Mouse (Mus musculus): ENCODE results near the gene Runx2.
A peak's percentile ranks its signal among the peaks of the same experiment; 100 is the strongest.

The Runx2 gene

DNA sequence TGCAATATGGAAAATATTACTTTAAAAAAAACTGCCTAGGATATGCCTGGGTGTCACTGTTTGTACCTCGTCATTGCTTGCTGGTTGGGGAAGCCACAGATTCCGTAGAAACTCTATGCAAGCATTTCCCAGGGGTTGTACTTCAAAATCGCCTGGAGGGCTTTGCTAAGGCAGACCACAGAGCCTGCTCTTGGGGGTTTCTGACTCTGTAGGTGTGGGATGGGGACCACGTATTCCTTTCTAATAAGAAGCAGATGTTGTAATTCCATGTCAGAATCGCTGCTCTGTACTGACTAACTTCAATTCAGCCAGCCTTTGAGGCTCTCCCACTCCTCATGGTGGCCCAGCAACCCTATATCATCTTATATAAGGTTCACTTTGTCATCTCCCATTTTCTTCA is 46.1 kb downstream of the Runx2 start:
- no peak for DNase-seq (ENCODE audit: low read depth in 1 of 2, low spot score in 2 of 2)

DNA sequence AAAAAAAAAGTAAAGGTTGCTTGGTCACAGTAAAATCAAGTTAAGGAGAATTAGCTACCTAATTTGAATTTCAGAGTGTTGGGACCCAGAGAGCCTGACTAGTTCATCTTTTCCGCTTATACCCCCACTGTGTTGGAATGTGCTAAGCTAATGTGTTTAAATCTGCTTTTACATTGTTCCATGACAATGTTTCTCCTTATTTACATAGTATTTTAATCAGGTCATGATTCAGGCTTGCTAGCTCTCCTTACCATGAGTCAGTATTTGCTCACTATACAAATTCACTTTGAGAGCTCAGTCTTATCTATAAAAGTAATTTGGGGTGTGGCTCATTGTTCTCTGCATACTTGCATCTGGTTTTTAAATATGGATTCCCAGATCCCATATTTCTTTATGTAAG is 47.2 kb downstream of the Runx2 start:
- no peak for DNase-seq (ENCODE audit: low read depth in 1 of 2, low spot score in 2 of 2)

DNA sequence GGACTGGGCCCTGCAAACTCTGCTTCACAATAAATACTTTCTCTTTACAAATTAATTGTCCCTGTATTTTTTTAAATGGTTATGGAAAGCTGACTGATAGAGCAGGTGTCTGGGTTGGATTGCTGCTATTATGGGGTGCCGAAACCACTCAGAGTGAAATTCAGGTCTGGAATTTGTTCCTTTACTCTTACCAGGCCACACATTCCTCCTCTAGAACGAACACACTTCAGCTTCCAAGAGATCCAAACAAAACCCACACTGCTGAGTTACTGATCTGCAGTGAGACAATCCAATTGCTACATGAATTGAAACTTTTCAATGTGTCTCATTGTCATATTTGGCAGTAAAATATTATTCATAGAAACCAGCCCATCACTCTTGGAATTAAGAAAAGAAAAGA is 47.6 kb downstream of the Runx2 start:
- no peak for DNase-seq (ENCODE audit: low read depth in 1 of 2, low spot score in 2 of 2)

DNA sequence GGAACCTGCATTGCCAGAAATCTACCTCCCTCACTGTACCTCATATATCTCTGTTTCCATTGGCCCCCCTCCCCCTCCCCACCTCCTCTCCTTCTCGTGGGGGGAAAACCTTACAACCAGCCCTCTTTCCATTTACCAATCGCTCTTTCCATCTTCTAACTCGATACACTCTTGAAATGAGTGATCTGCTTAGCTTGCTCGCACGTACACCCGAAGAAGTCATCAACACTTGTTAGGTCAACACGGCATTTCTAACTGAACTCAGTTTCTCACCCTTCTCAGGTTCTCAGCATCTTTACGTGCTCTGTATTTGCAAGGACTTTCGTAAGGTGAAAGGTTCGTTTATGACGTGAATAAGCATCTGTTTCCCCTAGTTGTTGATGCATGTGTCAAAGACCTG is 48.3 kb downstream of the Runx2 start:
- no peak for DNase-seq (ENCODE audit: low read depth in 1 of 2, low spot score in 2 of 2)

DNA sequence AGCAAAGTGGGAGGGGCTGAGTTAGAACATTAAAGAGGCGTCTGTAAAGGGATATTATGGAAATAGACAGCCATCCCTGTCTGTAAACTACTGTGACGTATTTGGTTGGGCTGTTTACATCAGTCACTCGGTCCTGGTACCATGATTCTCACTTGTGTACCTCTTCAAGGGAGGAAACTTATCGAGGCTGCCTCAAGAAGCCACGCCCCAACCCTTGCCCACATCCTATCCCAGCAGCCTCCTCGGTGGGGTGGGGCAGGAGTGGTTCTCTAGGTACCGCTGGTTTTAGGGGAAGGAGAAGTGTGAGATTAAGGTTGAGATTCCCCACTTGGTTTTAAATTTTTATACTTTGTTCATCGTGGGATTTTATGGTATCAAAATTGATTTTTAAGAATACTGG is 69.2 kb downstream of the Runx2 start:
- no peak for DNase-seq (ENCODE audit: low read depth in 1 of 2, low spot score in 2 of 2)

DNA sequence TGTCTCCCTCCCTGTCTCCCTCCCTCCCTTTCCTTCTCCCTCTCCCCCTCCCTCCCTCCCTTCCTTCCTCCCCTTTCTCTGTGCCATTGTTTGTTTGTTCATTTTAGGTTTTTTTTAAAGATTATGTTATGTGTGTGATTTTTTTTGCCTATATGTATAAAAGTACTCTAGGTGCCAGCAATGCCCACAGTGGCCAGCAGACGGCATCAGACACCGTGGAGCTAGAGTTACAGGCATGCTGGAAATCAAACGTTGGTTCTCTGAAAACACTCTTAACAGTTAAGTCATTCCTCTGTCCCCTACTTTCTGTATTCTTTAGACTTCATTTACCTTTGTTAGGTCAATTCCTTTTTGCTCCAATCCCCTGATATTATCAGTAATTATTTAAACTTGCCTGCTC is 70.8 kb downstream of the Runx2 start:
- DNase-seq (ENCODE audit: low read depth in 1 of 2, low spot score in 2 of 2), result no peak

DNA sequence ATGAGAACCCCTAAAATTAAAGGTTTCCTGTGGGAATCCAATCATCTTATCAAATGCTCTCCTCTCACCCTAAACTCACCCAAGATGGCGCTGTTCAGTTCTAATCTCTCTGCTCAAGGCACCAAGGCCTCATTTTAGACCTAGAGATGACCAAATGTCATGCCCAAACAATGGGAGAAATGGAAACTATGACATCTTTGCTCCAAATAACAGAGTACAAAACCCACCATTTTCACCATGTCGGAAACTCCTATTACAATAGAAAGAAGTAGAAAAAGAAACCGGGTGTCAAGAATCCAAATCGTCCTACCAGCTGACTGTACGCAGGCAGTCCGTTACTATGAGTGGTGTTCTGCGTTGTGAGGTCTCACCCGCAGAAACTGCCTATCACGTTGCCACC is 72.4 kb downstream of the Runx2 start:
- no peak for DNase-seq (ENCODE audit: low read depth in 1 of 2, low spot score in 2 of 2)

DNA sequence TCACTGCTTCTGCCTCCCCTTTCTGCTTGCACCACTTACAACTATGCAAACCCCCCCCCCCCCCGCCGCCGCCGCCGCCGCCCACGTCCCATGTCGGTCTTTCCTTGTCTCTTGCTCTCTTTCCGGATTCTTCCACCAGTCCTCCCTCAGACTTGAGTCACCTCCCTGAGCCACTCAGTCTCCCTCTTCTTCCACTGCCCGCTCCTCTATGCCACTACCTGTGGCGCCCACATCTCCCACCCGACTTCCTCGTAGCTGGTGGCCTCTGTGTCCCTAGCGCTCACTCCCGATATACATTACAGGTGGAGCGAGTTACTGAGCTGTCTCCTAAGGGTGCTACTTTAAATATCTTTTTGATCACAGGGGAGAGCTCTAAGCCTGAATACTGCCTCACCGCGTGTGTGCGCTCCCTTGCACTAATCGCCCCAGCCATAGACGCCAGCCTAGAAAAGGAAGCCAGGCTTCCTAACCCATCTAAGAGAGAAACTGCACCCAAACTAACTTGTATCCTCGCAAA is 76.4 kb downstream of the Runx2 start:
- DNase-seq (ENCODE audit: low read depth in 1 of 2, low spot score in 2 of 2), result no peak

DNA sequence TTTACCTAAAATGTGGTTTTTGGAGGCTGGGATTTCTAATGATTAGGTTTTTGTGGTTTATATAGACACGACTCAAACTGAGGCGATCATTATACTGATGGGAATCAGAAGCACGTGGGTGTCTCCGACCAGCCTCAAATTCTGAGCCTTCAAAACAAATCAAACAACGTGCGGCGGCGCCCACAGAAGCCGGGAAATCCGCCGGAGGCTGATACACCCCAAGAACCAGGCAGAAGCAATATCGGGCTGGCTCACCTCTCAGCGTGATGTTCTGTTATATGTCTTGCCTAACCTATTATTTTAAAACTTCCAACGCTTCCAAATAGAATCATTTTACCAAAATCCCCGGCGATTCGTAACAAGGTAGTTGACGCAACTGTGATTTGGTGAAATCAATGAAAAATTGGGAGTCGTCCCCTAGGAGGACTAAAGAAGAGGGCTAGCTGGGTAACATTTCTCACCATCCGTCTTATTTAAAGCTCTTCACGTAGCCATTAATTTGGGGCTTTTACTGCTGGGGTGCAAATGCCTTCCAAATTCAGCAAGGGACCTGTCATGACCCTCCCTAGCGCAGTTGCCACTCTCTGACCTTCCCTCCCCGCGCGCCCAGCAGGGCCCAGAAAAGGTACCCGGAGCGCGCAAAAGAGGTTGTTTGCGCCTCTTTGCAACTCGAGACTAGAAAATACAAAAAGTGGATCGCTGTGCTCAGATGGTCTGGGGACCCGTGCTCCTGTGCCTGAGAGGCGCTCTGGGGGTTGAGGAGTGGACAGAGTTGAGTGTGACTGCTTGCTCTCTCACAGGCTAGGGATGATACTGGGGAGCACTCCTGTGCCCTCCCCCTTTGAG is 77.1 kb downstream of the Runx2 start:
- no peak for DNase-seq (ENCODE audit: low read depth in 1 of 2, low spot score in 2 of 2)

DNA sequence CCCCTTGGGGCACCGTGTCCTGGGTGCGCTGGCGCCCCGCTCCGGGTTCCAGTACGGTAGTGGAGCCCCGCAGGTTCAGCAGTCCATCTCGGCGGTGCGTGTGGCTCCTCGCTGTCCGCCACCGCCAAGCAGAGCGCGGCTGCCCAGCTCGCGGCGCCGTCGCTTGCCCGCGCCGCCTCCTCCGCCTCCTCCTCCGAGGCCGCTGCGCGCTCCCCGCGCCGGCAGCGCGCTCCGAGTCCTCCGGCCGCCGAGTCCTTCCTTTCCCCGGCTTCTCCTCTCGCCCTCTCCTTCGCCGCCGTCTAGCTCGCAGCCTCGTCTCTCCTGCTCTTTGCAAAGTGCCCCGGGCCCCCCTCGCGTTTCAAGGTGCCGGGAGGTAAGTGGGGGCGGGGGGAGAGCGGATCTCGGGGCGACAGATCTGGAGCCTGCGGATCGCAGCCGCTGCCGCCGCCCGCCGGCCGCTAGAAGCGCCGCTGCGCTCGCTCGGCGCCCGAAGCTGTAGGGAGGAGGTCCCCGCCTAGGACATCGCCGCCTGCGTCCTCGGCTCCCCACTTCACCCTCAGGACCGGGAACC is 78.5 kb downstream of the Runx2 start:
- DNase-seq (ENCODE audit: low read depth in 1 of 2, low spot score in 2 of 2), result peak in 1 of 2 experiments; percentile 52

DNA sequence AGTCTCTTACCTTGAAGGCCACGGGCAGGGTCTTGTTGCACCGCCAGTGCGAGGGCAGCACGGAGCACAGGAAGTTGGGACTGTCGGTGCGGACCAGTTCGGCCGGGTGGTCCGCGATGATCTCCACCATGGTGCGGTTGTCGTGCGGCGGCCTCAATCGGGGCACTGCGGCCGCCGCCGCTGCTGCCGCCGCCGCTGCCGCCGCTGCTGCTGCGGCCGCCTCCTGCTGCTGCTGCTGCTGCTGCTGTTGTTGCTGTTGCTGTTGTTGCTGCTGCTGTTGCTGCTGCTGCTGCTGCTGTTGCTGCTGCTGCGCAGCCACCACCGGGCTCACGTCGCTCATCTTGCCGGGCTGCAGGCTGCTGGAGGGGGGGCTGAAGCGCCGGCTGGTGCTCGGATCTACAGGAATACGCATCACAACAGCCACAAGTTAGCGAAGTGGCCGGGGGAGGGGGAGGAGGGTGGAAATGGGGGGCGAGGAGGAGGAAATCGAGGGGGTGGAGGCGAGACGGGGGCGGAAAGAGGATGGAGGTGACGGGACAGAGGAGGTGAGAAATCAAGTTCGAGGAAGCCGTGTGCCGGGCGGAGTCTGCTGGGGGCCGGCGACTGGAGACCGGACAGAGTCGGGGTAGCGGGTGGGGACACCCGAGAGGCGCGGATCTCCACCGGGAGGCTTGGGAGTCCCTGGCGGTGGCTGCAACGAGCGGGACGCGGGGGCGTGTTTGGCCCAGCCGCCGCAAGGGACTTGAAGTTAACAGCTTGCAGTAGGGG is 79.2 kb downstream of the Runx2 start:
- peak in 1 of 2 experiments; percentile 41 for DNase-seq (ENCODE audit: low read depth in 1 of 2, low spot score in 2 of 2)

DNA sequence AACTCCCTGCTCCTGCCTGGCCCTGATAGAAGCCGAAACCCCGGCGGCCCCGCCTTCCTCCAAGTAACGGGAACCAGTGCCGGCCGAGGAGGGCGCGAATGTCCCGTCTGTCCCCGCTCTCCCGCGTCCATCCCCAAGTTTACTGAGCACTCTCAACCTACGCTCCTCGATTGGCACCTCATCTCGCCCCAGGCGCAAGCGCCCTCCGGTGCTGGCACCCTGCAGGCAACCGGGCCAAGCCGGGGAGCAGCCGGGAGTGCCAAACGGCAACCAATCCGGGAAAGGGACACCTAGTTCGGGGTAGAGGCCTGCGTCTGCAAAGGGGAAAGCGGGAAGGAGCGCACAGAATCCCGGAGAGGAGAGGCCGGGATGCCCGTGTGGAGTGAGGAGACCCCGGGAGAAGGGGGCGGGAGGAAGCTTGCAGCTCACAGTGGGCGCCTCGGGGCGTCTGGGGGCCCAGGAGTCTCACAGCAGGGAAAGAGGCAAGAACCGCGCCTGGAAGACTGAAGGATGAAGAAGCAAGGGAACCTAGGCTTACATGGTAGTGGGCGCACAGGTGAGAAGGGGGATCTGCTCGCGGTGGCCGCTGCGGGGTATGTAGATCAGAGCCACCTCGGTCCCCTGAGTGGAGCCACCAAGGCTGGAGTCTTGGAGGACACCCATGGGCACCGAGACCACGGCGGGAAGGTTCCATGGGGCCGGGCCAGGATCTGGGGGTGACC is 79.9 kb downstream of the Runx2 start:
- DNase-seq (ENCODE audit: low read depth in 1 of 2, low spot score in 2 of 2), result peak in 1 of 2 experiments; percentile 44

DNA sequence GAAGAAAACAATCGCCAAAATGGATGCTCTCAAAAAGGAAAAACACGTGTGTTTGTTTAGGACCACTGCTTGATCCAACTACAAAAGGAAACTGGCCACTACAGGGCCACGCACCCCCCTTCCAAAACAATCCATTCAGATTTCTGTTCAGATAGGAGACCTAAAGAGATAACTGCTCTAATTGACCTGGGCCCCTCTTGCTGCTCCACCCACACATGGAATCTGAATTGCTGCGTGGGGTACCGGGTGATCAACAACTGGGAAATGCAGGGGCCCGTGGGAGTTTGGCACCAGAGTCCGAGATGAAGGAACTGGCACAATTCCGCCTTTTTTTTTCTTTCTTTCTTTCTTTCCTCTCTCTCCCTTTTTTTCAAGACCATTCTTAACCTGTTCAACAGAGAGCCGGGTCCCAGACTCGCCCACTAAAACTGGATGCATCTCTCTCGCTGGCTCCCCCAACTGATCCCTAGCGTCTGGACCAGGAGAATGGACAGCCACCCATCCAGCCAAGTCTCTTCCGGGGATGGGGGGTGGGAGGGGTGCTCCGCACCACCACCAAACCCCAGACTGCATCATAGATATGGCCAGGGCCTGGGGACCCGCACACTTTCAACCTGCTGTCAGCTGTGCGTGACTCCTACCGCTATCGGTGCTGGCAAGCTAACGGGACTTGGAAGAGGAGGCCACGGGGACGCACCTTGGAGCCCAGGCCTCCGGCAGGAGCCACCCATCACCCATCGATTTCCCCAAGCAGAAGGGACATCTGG is 80.9 kb downstream of the Runx2 start:
- DNase-seq (ENCODE audit: low read depth in 1 of 2, low spot score in 2 of 2), result no peak

DNA sequence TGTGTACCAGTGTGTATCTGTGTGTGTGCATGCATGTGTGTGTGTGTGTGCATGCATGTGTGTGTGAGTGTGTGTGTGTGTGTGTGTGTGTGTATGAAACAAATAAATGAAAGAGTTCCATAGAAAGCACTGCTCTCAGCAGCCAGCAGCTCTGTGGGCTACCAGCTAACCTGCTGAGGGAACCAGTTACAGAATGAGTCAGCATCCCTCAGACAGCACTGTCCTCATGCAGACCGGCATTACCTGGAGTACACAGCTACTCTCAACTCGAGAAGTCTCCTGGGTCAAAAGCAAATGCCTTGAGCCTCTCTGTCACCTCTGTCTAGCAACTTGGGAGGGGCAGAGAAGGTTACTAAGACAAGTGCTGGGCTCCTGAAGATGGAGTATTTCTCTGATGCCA is 86.1 kb downstream of the Runx2 start:
- DNase-seq (ENCODE audit: low read depth in 1 of 2, low spot score in 2 of 2), result no peak

DNA sequence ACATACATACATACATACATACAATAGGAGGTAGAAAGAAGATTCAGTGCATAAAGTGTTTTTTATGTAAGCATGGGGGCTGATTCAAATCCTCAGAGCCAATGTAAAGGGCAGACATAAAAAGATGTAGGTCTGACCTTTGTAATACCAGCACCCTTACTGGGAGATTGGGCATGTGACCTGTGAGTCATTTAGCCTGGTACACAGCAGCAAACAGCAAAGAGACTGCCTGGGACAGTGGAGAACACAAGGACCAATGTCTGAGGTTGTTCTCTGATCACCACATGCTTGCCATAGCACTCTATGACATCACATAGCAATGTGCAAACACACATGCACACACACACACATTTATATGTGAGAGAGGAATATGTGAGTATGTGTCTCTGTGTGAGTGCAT is 86.9 kb downstream of the Runx2 start:
- DNase-seq (ENCODE audit: low read depth in 1 of 2, low spot score in 2 of 2), result no peak

DNA sequence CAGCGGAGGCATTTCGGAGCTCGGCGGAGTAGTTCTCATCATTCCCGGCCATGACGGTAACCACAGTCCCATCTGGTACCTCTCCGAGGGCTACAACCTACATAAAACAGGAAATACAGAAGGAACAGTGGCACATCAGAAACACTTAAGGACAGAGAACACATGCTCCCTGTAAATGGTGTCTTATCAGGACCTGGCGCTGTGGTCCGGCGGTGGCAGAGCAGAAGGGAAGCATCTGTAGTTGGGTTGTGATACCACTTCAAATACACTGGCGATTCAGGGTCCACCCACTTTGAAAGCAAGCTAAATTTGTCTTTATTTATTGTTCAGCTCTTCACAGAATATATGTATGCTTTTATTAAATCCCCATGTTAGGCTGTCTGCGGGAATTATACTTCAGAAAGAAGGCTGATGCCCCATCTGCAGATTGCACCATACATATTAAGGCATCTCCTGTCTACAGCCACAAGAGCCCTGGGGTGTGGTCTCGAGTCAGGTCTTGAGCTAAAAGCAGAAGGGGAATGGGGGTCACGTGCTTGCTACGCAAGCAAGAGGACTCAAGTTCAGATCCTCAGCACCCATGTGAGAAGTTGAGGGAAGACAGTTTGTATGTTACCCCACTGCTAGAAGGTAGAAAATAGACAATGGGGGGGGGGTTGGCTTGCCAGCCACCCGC is 89.7 kb downstream of the Runx2 start:
- DNase-seq (ENCODE audit: low read depth in 1 of 2, low spot score in 2 of 2), result peak; percentile 26 to 40

DNA sequence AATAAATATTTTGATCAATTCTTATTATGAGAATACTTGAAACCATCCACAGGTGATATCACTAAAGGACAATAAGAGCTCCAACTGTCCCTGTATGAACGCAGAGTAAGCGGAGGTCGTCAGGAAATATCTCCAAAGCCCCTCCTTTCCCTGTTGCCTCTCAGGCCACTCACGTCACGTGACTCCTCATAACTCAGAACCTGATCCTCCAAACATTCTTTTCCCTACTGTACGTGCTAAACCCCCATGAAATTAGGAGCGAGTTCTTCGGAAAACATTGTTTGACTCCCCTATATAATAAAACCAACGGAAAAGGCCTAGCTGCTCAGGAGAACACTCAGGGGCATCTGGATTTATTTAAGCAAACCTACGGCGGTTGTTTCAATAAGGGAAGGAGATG is 90.3 kb downstream of the Runx2 start:
- DNase-seq (ENCODE audit: low read depth in 1 of 2, low spot score in 2 of 2), result no peak

DNA sequence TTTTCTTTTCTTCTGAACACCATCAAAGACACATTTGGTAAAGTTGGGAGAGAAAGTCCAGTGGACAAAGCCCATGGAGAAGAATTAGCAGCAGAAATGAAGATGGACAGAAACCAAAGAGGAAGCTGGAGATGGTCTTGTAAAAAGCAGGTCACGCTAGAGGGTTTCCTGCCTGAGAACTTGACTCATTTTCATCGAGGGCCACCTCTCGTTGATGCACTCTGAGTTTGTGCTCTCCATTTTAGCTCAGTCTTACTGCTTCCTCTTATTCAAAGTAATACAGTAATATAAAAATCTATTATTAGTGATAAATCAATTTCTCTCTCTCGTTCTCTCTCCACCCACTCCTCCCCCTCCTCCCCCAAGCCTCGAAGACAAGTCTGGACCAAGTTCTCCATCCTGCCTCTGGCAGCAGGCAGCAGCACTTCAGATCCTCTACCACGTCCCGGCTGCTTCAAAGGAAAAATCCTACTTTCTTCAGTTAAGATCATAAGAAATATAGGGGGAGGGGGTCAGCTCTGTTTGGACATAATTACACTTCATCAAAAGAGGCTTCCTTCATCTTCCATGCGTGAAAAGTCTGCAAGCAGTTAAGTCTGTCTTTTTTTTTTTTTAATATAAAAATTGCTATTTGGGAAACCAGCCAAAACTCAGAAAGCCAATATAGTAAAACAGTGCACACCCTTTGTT is 92.3 kb downstream of the Runx2 start:
- no peak for DNase-seq (ENCODE audit: low read depth in 1 of 2, low spot score in 2 of 2)

DNA sequence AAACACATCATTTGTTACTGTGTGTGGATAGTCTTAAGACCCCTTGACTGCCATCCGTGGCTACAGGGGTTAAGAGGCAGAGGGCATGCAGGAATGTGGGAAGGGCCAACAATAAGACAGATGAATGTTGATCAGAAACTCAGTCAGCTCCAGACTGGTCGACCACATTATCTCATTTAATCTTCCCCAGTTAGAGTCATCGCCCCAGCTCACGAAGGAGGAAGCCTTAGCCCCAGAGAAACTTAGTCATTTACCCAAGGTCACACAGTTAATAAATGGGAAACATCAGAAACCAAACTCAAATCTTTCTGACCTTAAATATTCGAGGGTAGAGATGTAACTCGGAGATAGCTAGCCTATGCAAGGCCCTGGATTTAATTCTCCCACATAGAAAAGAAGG is 96.0 kb downstream of the Runx2 start:
- DNase-seq (ENCODE audit: low read depth in 1 of 2, low spot score in 2 of 2), result no peak
